Mouse (Mus musculus) E14TG2a.4 (cell line): ENCODE data around the gene March7.

Experiments
- H3K27me3 ChIP-seq: 2 replicates; pipeline ENCODE4 v1.6.1; 2014; ENCODE audit warnings: low read length, control low read depth; ENCODE audit not compliant: insufficient read depth
- H3K36me3 ChIP-seq: 2 replicates; pipeline ENCODE4 v1.6.1; 2014; ENCODE audit warnings: low read length, control low read depth; ENCODE audit not compliant: insufficient read depth
- H3K4me1 ChIP-seq: replicated peaks from 2 replicates; pipeline ENCODE4 v1.6.1; 2014; ENCODE audit warnings: low read depth, low read length, control low read depth
- H3K4me3 ChIP-seq: replicated peaks from 2 replicates; pipeline ENCODE4 v1.5.1; 2014; ENCODE audit warnings: mild to moderate bottlenecking, low read length
- H3K9me3 ChIP-seq: 2 replicates; pipeline ENCODE4 v1.6.1; 2014; ENCODE audit warnings: low read length, control low read depth
- CTCF ChIP-seq: conservative IDR thresholded peaks from 2 replicates; pipeline ENCODE4 v1.5.1; 2014; ENCODE audit warnings: low read length
- NANOG ChIP-seq: IDR thresholded peaks from 2 replicates; pipeline ENCODE4 v1.6.1; 2014; ENCODE audit warnings: borderline replicate concordance, low read length, mixed read lengths
- POU5F1 ChIP-seq: IDR thresholded peaks from 2 replicates; pipeline ENCODE4 v1.6.1; 2014; ENCODE audit warnings: low read length, borderline replicate concordance

The March7 gene

DNA sequence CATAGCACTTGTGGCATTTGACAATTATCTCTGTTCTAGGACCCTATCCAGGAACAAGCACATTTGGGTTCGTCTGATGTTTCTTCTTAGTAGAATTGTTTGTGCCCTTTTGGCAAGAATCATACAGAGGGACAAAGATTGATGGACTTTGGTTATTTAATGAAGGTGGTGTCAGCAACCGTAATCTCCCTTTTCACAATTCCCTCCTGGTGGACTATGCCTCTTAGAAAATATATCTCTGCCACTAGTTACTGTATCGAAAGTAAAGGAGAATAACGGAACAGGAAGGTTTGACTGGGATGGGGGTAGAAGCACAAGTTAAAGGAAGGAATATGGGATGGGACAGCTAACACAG, 74.8 kb downstream of the March7 start, which contains the start of gene Cd302:
Gene Cd302 (minus strand): TSS at position 22 of the 355 bp plus-strand sequence.
- Histone ChIP-seq H3K4me3 (peak within 1 kb of the TSS; percentile 80), H3K36me3 (no peaks in the 10 kb centered on the region), H3K27me3 (peaks cover 47% of the 10 kb centered on the region), H3K4me1 (peaks cover 17% of the 10 kb centered on the region), H3K9me3 (peaks cover 7% of the 10 kb centered on the region)
- TF ChIP-seq POU5F1 (no peak), NANOG (no peak), CTCF (no peak)

DNA sequence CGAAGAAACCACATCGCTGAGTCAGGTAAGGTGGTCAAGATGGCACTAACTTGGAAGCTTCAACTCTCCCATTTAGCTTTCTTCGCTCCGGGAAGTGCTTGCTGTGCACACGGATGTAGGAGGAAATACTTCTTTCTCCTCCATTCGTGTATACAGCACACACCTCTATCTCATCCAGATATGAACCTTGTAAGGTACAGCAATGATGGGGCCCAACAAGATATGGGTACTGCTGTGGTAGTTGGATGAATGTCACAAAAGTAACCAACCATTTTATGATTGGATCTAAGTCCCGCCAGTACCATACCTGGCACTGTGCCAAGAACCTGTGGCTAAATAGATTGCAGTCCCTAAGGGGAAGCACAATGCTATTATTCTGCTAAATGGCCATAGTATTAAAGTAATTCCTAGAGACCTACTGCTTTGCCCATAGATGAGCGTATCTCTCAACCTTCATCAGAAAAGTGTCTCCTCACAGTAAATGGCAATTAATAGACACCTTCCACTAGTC, 75.5 kb downstream of the March7 start:
- Histone ChIP-seq H3K4me1 (peaks cover 17% of the 10 kb centered on the region), H3K27me3 (peaks cover 47% of the 10 kb centered on the region), H3K4me3 (no peak overlapping the region), H3K9me3 (peaks cover 7% of the 10 kb centered on the region), H3K36me3 (no peaks in the 10 kb centered on the region)
- TF ChIP-seq CTCF (no peak), NANOG (no peak), POU5F1 (no peak)

DNA sequence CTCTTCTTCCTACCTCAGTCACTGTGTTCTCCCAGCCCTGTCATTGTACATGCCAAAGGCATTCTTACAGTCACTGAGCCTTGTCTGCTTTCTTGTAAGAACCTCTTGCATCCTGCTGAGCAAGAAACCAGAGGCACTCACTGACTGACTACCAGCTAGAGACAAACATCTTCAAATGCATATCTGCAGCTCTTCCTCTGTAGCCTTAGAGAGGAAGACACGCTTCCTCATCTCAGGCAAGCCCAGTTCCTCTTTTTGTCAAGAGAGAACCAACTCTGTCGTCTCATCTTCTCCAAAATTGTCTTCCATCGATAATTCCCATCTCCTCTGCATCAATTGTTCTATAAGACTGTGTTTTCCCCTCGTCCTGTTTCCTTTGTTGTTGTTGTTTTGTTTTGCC, 78.9 kb downstream of the March7 start:
- TF ChIP-seq NANOG (no peak), CTCF (no peak), POU5F1 (no peak)
- H3K27me3 ChIP-seq = peaks cover 26% of the 10 kb centered on the region
- H3K36me3 ChIP-seq = peaks cover 5% of the 10 kb centered on the region
- H3K4me3 ChIP-seq = no peak overlapping the region
- peaks cover 7% of the 10 kb centered on the region for H3K9me3 ChIP-seq
- peaks cover 7% of the 10 kb centered on the region for H3K4me1 ChIP-seq

DNA sequence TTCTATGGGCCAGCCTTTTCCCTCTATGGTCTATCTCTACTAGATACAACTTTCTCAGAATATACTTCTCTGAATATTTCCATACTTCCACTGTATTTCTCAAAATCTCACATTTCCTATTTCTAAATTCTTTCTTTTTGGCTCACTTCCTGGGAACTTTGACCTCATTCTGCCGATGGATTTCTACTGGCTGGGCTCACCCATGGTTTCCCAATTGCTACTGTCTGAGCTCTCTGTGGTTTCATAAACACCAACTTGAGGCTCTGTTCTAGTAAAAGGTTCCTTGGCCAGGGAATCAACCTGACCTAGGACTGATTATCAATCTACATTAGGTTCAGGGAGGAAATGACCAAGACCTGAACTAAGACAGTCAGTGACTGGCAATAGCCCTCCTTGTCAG, 79.8 kb downstream of the March7 start:
- Histone ChIP-seq H3K9me3 (peaks cover 7% of the 10 kb centered on the region), H3K4me3 (no peak overlapping the region), H3K4me1 (peaks cover 1% of the 10 kb centered on the region; the same call in 1 of the 2 replicates), H3K27me3 (peaks cover 17% of the 10 kb centered on the region), H3K36me3 (peaks cover 6% of the 10 kb centered on the region)
- TF ChIP-seq POU5F1 = no peak
- no peak for TF ChIP-seq NANOG
- TF ChIP-seq CTCF = no peak

DNA sequence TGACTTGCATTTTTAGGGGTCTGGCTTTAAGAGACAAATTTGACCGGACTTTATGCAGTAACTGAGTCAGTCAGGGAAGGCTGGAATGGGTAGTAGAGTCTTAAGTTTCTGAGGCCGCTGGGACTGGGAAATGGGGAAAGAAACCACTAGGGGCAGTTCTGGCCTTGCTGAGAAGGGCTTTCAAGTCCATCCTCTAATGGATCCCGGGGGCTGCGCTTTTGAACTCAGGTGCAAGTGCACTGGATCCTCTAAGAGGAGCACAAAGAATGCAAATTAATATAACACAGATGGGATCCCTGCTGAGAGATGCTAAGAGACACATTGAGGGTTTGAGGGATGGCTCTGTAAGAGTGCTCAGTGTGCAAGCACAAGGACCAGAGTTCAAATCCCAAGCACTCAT, 81.7 kb downstream of the March7 start:
- Histone ChIP-seq H3K4me3 (no peak overlapping the region), H3K4me1 (no peaks in the 10 kb centered on the region), H3K9me3 (no peaks in the 10 kb centered on the region), H3K27me3 (no peaks in the 10 kb centered on the region), H3K36me3 (peaks cover 6% of the 10 kb centered on the region)
- TF ChIP-seq POU5F1 (no peak), CTCF (no peak; the same call in 1 of the 2 replicates), NANOG (no peak)

DNA sequence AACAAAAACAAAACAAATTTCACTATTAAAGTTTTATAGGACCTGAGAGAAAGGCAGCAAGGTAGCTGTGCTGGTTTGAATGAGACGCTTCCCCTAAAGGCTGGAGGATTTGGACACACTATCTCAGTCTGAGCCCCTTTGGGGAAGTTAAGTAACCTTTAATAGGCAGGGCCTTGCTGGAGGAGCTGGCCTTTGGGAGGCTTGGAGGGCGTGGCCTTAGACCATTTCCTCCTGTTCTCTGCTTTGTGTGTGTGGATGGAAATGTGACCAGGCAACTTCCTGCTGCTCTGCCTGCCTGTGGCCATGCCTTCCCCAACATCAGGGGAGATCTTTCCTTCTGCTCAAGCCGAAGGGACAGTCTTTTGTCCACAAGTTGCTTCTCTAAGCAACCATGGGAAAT, 88.6 kb downstream of the March7 start:
- peaks cover 10% of the 10 kb centered on the region for H3K4me1 ChIP-seq
- H3K36me3 ChIP-seq = peaks cover 24% of the 10 kb centered on the region
- H3K27me3 ChIP-seq = no peaks in the 10 kb centered on the region
- H3K9me3 ChIP-seq = no peaks in the 10 kb centered on the region
- TF ChIP-seq CTCF (no peak), NANOG (no peak), POU5F1 (no peak)
- no peak overlapping the region for H3K4me3 ChIP-seq

DNA sequence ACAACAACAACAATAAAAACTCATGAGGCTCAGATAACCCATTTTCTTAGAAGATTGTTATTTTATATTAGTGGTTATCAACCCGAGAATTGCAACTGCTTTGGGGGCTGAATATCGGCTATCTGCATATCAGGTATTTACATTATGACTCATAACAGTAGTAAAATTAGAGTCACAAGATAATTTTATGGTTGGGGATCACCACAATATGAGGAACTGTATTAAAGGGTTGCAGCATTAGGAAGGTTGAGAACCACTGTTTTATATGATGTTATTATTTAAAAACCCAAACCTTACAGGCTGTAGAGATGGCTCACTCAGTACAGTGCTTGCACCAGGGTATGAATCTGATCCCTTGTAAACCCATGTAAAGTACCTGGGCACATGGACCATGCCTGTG, 89.6 kb downstream of the March7 start:
- H3K4me1 ChIP-seq = peaks cover 10% of the 10 kb centered on the region

More for the DNA sequence above, 89.6 kb downstream of the March7 start:
- TF ChIP-seq POU5F1 (no peak), CTCF (no peak), NANOG (no peak)
- Histone ChIP-seq H3K36me3 (peaks cover 29% of the 10 kb centered on the region), H3K4me3 (no peak overlapping the region), H3K27me3 (no peaks in the 10 kb centered on the region), H3K9me3 (no peaks in the 10 kb centered on the region)
